Mouse (Mus musculus) kidney, embryonic 15.5 days (tissue): ENCODE results near the gene Rimbp2. TPM values are rescaled to one million over a fixed set of nuclear protein-coding genes. Genes with fewer than 3 reads are reported as not detected.
"Not testable (repeated sequence)": the region's sequence is repeated elsewhere in the genome, so short reads cannot be mapped to it uniquely, and the experiment has no call there.

Source experiments
- ATAC-seq: fragments of 200-750 bp; cut with Nextera tagmentation; replicated peaks from 2 replicates; pipeline ENCODE4 v1.8.0; 2017; ENCODE audit warnings: moderate TSS enrichment; ENCODE audit not compliant: low FRiP score
- H3K27ac ChIP-seq: fragments of 300-500 bp; sonication (generic); 2 replicates; pipeline ENCODE4 v1.5.1; 2015; ENCODE audit warnings: mild to moderate bottlenecking, inconsistent platforms
- H3K27me3 ChIP-seq: fragments of 300-500 bp; sonication (generic); 2 replicates; pipeline ENCODE4 v1.6.1; 2015; ENCODE audit warnings: inconsistent platforms
- H3K36me3 ChIP-seq: fragments of 300-500 bp; sonication (generic); 2 replicates; pipeline ENCODE4 v1.6.1; 2015; ENCODE audit warnings: inconsistent platforms
- H3K4me1 ChIP-seq: fragments of 300-500 bp; sonication (generic); 2 replicates; pipeline ENCODE4 v1.6.1; 2015; ENCODE audit warnings: inconsistent platforms
- H3K4me2 ChIP-seq: fragments of 300-500 bp; sonication (generic); 2 replicates; pipeline ENCODE4 v1.6.1; 2015; ENCODE audit warnings: moderate library complexity, mild to moderate bottlenecking, inconsistent platforms
- H3K4me3 ChIP-seq: fragments of 300-500 bp; sonication (generic); replicated peaks from 2 replicates; pipeline ENCODE4 v1.5.1; 2015; ENCODE audit warnings: mild to moderate bottlenecking, inconsistent platforms
- H3K9ac ChIP-seq: fragments of 300-500 bp; sonication (generic); 2 replicates; pipeline ENCODE4 v1.6.1; 2015; ENCODE audit warnings: mild to moderate bottlenecking, inconsistent platforms
- H3K9me3 ChIP-seq: fragments of 300-500 bp; sonication (generic); replicated peaks from 2 replicates; pipeline ENCODE4 v1.6.1; 2016; ENCODE audit warnings: inconsistent platforms
- WGBS: fragments of 180-500 bp; shearing (Covaris S2); methylation state at CpG from one replicate; pipeline ENCODE4 v1.1.7; 2015; ENCODE audit warnings: mixed read lengths; 5-methylcytosine and 5-hydroxymethylcytosine counted together
- polyA plus RNA-seq: library from polyadenylated mRNA; unstranded; fragments of >200 nt; fragmentation: Nextera tagmentation; extraction: Ambion mirVana; gene quantifications from 2 replicates; pipeline ENCODE4 v1.2.1, GENCODE M21; 2015

Gene Rimbp2
- polyA plus RNA-seq, 1 experiment from 2014 or later, result 0.36 TPM

GRCm38 (mm10) chr5:128971298-128971697 lies 18.0 kb upstream of the Rimbp2 start:
- no peaks in the 10 kb centered on the region for H3K4me1 ChIP-seq
- ATAC-seq, result no peak
- H3K27ac ChIP-seq, result no peak overlapping the region

DNA sequence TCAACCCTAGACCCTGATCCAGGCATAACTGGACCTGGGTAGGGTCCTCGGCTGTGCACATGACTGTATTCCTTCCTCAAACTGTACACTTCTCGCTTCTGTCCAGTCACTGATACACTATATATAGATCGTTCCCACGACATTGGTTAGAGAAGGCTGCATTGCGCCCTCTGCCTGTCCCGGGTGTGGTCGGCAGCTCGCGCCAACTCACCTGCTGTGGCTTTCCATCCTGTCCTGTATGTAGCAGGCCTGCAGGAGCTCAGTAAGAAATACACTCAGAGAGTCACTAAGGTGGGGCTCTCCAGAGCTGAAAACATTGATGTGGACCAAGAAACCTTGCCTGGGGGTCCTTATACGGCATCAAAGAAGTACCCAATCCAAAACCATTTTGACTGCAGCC lies 17.6 kb upstream of the Rimbp2 start:
- Histone ChIP-seq H3K36me3 (no peaks in the 10 kb centered on the region), H3K9me3 (no peaks in the 10 kb centered on the region), H3K4me3 (no peak overlapping the region), H3K4me2 (peak overlapping the region; percentile 37; the same call in 1 of the 2 replicates), H3K9ac (no peak overlapping the region), H3K4me1 (no peaks in the 10 kb centered on the region), H3K27me3 (no peaks in the 10 kb centered on the region), H3K27ac (no peak overlapping the region)
- no peak for ATAC-seq
- WGBS, result 69% methylated on average over 10 of the region's 10 CpGs

More at GRCm38 (mm10) chr5:128971298-128971697, 18.0 kb upstream of the Rimbp2 start:
- 14% methylated on average over 14 of the region's 14 CpGs for WGBS
- Histone ChIP-seq H3K36me3 (no peaks in the 10 kb centered on the region), H3K9ac (no peak overlapping the region), H3K4me3 (no peak overlapping the region), H3K27me3 (no peaks in the 10 kb centered on the region), H3K9me3 (no peaks in the 10 kb centered on the region), H3K4me2 (peak overlapping the region; percentile 37; the same call in 1 of the 2 replicates)

DNA sequence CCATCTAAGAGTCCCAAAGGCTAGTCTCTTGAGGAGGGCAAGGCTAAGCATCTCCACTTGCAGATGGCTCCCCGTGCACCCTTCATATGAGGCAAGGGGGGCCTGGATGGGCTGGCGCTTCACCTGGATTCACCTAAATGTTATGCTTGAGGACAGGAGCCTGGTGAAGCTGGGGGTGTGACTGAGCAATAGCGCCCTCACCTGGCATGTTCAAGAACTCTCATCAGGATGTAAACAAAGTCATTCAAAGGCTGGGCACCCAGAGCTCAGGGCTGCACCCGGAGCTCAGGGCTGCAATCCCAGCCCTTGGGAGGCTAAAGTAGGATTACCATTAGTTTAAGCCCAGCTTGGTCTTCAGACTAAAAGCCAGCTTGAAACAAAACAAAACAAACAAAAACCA lies 11.1 kb upstream of the Rimbp2 start:
- 57% methylated on average over 4 of the region's 4 CpGs for WGBS
- no peak for ATAC-seq
- Histone ChIP-seq H3K27ac (no peak overlapping the region), H3K36me3 (no peaks in the 10 kb centered on the region), H3K4me1 (no peaks in the 10 kb centered on the region), H3K9me3 (peaks cover 10% of the 10 kb centered on the region), H3K27me3 (no peaks in the 10 kb centered on the region), H3K9ac (no peak overlapping the region), H3K4me2 (no peak overlapping the region), H3K4me3 (no peak overlapping the region)

DNA sequence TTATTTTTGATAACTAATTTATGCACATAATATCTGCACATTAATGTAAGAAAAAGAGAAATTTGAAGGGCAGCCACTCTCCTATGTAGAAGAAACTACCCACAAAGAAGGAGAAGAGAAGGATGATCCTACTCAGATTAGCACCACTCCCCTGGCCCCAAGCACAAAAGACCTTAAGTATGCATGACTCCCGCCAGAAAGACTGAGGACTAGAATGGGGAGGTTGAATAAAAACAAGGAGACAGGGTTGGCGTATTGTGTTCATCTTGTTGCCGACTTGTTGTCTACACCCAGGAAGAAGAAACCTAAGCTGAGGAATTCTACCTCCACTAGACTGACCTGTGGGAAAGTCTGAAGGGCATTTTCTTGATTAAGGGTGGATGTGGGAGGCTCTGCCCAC lies 5.6 kb upstream of the Rimbp2 start:
- peaks cover 10% of the 10 kb centered on the region for H3K9me3 ChIP-seq
- no peaks in the 10 kb centered on the region for H3K4me1 ChIP-seq
- H3K4me3 ChIP-seq, result no peak overlapping the region
- no peak overlapping the region for H3K4me2 ChIP-seq
- H3K27me3 ChIP-seq, result peaks cover under 1% of the 10 kb centered on the region; the same call in 1 of the 2 replicates
- ATAC-seq, result no peak
- WGBS, result 86% methylated on average over 3 of the region's 3 CpGs
- no peak overlapping the region for H3K9ac ChIP-seq
- H3K27ac ChIP-seq, result no peak overlapping the region
- no peaks in the 10 kb centered on the region for H3K36me3 ChIP-seq

DNA sequence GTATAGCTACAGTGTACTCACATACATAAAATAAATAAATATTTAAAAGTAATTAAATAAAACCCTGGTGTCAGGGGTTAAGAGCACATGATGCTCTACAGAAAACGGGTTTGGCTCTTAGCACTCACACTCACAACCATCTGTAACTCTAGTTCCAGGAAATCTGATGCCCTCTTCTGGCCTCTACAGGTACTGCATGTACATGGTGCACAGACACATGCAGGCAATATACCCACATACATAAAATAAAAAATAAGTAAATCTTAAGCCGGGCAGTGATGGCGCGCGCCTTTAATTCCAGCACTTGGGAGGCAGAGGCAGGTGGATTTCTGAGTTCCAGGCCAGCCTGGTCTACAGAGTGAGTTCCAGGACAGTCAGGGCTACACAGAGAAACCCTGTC lies 1.1 kb upstream of the Rimbp2 start:
- not testable (repeated sequence) for ATAC-seq, H3K9me3 ChIP-seq, H3K4me3 ChIP-seq, H3K27ac ChIP-seq, H3K4me2 ChIP-seq, H3K36me3 ChIP-seq, H3K9ac ChIP-seq
- peaks cover 11% of the 10 kb centered on the region for H3K4me1 ChIP-seq
- WGBS, result 89% methylated on average over 5 of the region's 5 CpGs
- H3K27me3 ChIP-seq, result peaks cover 29% of the 10 kb centered on the region

- no peak overlapping the region for H3K9ac ChIP-seq
These were observed 743 bp downstream of the Rimbp2 start for GRCm38 (mm10) chr5:128952291-128953195.

GRCm38 (mm10) chr5:128951472-128951871 lies 1.8 kb downstream of the Rimbp2 start:
- WGBS, result 50% methylated on average over 4 of the region's 4 CpGs
- ATAC-seq, result no peak
- peak overlapping the region; percentile 71; the same call in 1 of the 2 replicates for H3K4me2 ChIP-seq
- peaks cover 29% of the 10 kb centered on the region for H3K27me3 ChIP-seq
- H3K36me3 ChIP-seq, result no peaks in the 10 kb centered on the region
- H3K27ac ChIP-seq, result no peak overlapping the region
- H3K9ac ChIP-seq, result no peak overlapping the region
- no peak overlapping the region for H3K4me3 ChIP-seq
- no peaks in the 10 kb centered on the region for H3K9me3 ChIP-seq
- H3K4me1 ChIP-seq, result peaks cover 11% of the 10 kb centered on the region

More at GRCm38 (mm10) chr5:128952291-128953195, 743 bp downstream of the Rimbp2 start:
- no peak overlapping the region for H3K27ac ChIP-seq
- peak; percentile 65 for ATAC-seq
- H3K36me3 ChIP-seq, result no peaks in the 10 kb centered on the region
- 1% methylated on average over 35 of the region's 35 CpGs for WGBS
- peaks cover 11% of the 10 kb centered on the region for H3K4me1 ChIP-seq
- no peaks in the 10 kb centered on the region for H3K9me3 ChIP-seq
- H3K4me3 ChIP-seq, result peak overlapping the region; percentile 40
- peak overlapping the region; percentile 71 for H3K4me2 ChIP-seq
- H3K27me3 ChIP-seq, result peaks cover 29% of the 10 kb centered on the region

GRCm38 (mm10) chr5:128947093-128947492 lies 6.2 kb downstream of the Rimbp2 start:
- Histone ChIP-seq H3K9ac (no peak overlapping the region), H3K27ac (no peak overlapping the region), H3K9me3 (no peaks in the 10 kb centered on the region), H3K4me3 (no peak overlapping the region), H3K4me2 (no peak overlapping the region), H3K36me3 (no peaks in the 10 kb centered on the region), H3K4me1 (peaks cover 3% of the 10 kb centered on the region), H3K27me3 (peaks cover 12% of the 10 kb centered on the region)
- ATAC-seq, result no peak
- 69% methylated on average over 5 of the region's 5 CpGs for WGBS

DNA sequence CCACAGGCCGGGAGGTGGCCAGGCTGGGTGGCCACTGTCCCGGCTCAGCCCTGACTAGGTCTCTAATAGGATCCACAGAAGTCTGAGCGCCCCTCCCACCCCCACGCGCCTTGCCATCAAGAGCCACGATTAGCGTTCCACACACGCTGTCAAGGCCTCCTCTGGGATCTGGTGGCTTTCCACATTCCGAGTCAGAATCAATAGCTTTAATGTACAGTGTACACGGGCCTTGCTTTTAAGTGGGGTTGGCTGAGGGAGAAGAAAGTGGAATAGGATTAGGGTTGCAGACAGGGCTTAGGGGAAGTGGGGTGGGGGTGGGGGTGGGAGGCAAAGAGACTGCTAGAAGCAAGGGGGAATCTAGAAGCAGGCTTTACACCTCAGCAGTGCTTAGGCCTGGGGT lies 12.8 kb downstream of the Rimbp2 start:
- Histone ChIP-seq H3K27ac (no peak overlapping the region), H3K27me3 (no peaks in the 10 kb centered on the region), H3K36me3 (no peaks in the 10 kb centered on the region), H3K4me3 (no peak overlapping the region), H3K9ac (no peak overlapping the region), H3K4me2 (no peak overlapping the region), H3K9me3 (no peaks in the 10 kb centered on the region), H3K4me1 (no peaks in the 10 kb centered on the region)
- ATAC-seq, result no peak
- WGBS, result 77% methylated on average over 10 of the region's 10 CpGs

DNA sequence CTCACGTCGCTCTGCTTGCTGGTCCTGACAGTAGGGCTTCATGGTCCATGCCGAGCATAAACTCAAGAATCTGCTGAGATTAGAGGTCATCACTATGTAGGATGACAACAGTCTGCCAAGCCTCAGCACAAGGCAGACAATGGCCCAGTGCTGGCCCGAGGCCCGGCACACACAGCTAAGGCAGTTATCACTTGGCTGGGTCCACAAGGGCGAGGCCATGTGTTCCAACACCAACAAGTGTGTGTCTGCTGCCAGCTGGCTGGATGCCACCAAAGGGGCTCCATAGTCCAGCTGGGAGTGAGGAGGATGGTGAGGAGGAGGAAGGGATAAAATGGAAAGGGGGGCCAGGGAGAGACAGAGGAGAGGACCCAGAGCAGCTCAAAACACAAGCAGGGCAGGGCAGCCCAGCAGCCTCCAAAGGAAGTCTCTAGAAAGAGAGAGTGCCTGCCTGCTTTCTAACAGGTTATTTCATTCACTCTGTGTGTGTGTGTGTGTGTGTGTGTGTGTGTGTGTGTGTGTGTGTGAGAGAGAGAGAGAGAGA lies 17.9 kb downstream of the Rimbp2 start:
- ATAC-seq, result no peak
- no peak overlapping the region for H3K27ac ChIP-seq
- WGBS, result 64% methylated on average over 6 of the region's 6 CpGs

DNA sequence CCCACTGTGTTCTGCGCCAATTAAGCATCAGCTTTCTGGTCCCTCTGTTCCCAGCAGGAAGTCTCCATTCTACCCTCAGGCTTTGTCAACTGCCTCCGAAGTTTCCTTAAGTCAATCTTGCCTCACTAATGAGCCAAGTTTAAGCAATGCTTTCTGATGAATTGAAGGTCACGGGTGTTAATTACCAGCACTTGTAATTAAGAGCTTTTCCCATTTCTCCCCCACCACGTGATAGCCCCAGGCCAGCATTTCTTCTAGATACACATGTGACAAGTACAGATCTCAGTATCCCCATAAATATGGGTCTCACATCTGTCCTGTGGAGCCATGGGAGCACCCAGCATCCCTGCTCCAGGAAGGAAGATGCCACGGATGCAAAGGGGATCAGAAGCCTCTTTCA lies 20.5 kb downstream of the Rimbp2 start:
- H3K4me2 ChIP-seq, result no peak overlapping the region
- no peak overlapping the region for H3K9ac ChIP-seq
- WGBS, result 56% methylated on average over 5 of the region's 5 CpGs
- no peaks in the 10 kb centered on the region for H3K4me1 ChIP-seq
- H3K36me3 ChIP-seq, result no peaks in the 10 kb centered on the region
- no peaks in the 10 kb centered on the region; the same call in 1 of the 2 replicates for H3K27me3 ChIP-seq
- no peak overlapping the region for H3K27ac ChIP-seq
- no peaks in the 10 kb centered on the region for H3K9me3 ChIP-seq
- no peak for ATAC-seq
- no peak overlapping the region for H3K4me3 ChIP-seq

More for the DNA sequence above, 17.9 kb downstream of the Rimbp2 start:
- no peaks in the 10 kb centered on the region for H3K36me3 ChIP-seq
- H3K4me2 ChIP-seq, result no peak overlapping the region
- H3K9ac ChIP-seq, result no peak overlapping the region
- no peaks in the 10 kb centered on the region for H3K27me3 ChIP-seq
- no peaks in the 10 kb centered on the region for H3K4me1 ChIP-seq
- no peaks in the 10 kb centered on the region for H3K9me3 ChIP-seq
- H3K4me3 ChIP-seq, result no peak overlapping the region

DNA sequence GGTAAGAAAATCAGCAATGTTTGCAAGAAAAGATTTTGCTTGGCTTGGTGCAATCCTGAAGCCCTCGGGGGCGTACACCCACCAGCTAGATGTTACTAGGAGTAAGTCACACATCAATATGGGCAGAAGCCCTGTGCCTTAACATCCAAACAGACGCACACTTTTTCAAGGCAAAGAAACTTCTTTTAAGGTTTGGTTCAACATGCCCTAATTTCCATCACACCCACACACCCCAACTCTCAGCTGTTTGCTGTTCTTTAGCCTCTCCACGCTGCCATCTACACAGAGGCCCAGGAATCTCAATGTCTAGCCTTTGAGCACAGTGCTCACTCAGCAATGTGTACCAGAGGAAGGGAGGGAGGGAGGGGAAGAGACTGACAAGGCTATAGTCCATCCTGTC lies 28.2 kb downstream of the Rimbp2 start:
- H3K4me2 ChIP-seq, result no peak overlapping the region
- ATAC-seq, result no peak
- 81% methylated on average over 4 of the region's 4 CpGs for WGBS
- H3K9ac ChIP-seq, result no peak overlapping the region
- H3K9me3 ChIP-seq, result no peaks in the 10 kb centered on the region
- H3K4me1 ChIP-seq, result no peaks in the 10 kb centered on the region
- no peak overlapping the region for H3K4me3 ChIP-seq
- H3K27me3 ChIP-seq, result no peaks in the 10 kb centered on the region; the same call in 1 of the 2 replicates
- no peak overlapping the region for H3K27ac ChIP-seq
- no peaks in the 10 kb centered on the region for H3K36me3 ChIP-seq
